Mouse (Mus musculus): Measurements from ENCODE around the gene Ets1. TPM values are rescaled to one million over a fixed set of nuclear protein-coding genes. Genes with fewer than 3 reads are reported as not detected.

Ets1 gene
- total and polyA plus RNA-seq, 3 experiments, result 10.7 to 39.6 (median 20.8) TPM

GRCm38 (mm10) chr9:32695492-32696190 is 59.6 kb downstream of the Ets1 start:
- peak; percentile 99 for DNase-seq

- DNase-seq, result no peak
These were observed 60.2 kb downstream of the Ets1 start for GRCm38 (mm10) chr9:32696259-32696658.

- DNase-seq, result peak; percentile 57
These were observed 60.7 kb downstream of the Ets1 start for GRCm38 (mm10) chr9:32696717-32697116.

GRCm38 (mm10) chr9:32697291-32698110 is 61.5 kb downstream of the Ets1 start:
- DNase-seq, result no peak

- no peak for DNase-seq
These were observed 62.7 kb downstream of the Ets1 start for GRCm38 (mm10) chr9:32698766-32699165.

- DNase-seq, result no peak
These were observed 63.4 kb downstream of the Ets1 start for GRCm38 (mm10) chr9:32699391-32699841.

GRCm38 (mm10) chr9:32700091-32700905 is 64.3 kb downstream of the Ets1 start:
- no peak for DNase-seq

GRCm38 (mm10) chr9:32701126-32701997 is 65.3 kb downstream of the Ets1 start:
- DNase-seq, result no peak

GRCm38 (mm10) chr9:32701998-32702305 is 65.9 kb downstream of the Ets1 start:
- no peak for DNase-seq

GRCm38 (mm10) chr9:32702836-32703395 is 66.9 kb downstream of the Ets1 start:
- no peak for DNase-seq

- no peak for DNase-seq
These were observed 68.1 kb downstream of the Ets1 start for GRCm38 (mm10) chr9:32703976-32704745.

- DNase-seq, result no peak
These were observed 69.9 kb downstream of the Ets1 start for GRCm38 (mm10) chr9:32705827-32706478.

GRCm38 (mm10) chr9:32707436-32707835 is 71.4 kb downstream of the Ets1 start:
- DNase-seq, result no peak

GRCm38 (mm10) chr9:32708491-32708890 is 72.5 kb downstream of the Ets1 start:
- no peak for DNase-seq

GRCm38 (mm10) chr9:32709359-32709758 is 73.3 kb downstream of the Ets1 start:
- DNase-seq, result peak; percentile 38

GRCm38 (mm10) chr9:32709764-32710734 is 74.0 kb downstream of the Ets1 start:
- no peak for DNase-seq

GRCm38 (mm10) chr9:32710987-32711652 is 75.1 kb downstream of the Ets1 start:
- DNase-seq, result no peak

- DNase-seq, result no peak
These were observed 75.7 kb downstream of the Ets1 start for GRCm38 (mm10) chr9:32711768-32712167.

Data from adrenal gland, adult 2 months (tissue).